Mouse (Mus musculus): ENCODE data around the gene Crabp1. TPM values are rescaled to one million over a fixed set of nuclear protein-coding genes. Genes with fewer than 3 reads are reported as not detected.

Gene Crabp1
- not detected in 2 replicates for polyA plus RNA-seq (2012; ENCODE audit: insufficient read depth, insufficient read length, missing spikeins)

GRCm38 (mm10) chr9:54764561-54765217 lies at the start of gene Crabp1:
Gene Crabp1 (plus strand): TSS chr9:54764748.
- Histone ChIP-seq H3K4me1 (ENCODE audit: control insufficient read depth, insufficient read depth, insufficient read length, low read length) (no peaks in the 10 kb centered on the region), H3K27ac (replicated peaks; ENCODE audit: low read depth, low read length) (no peak within 1 kb of the TSS), H3K4me3 (ENCODE audit: insufficient read depth, low read depth, low read length) (peak within 1 kb of the TSS; percentile 20; the same call in 1 of the 2 replicates)

- no peak overlapping the region for H3K27ac ChIP-seq (replicated peaks; ENCODE audit: low read depth, low read length)
- H3K4me3 ChIP-seq (ENCODE audit: insufficient read depth, low read depth, low read length), result no peak overlapping the region
- H3K4me1 ChIP-seq (ENCODE audit: control insufficient read depth, insufficient read depth, insufficient read length, low read length), result no peaks in the 10 kb centered on the region
Observed at GRCm38 (mm10) chr9:54715776-54716175, 48.8 kb upstream of the Crabp1 start.

- Histone ChIP-seq H3K4me3 (ENCODE audit: insufficient read depth, low read depth, low read length) (no peak overlapping the region), H3K27ac (replicated peaks; ENCODE audit: low read depth, low read length) (no peak overlapping the region), H3K4me1 (ENCODE audit: control insufficient read depth, insufficient read depth, insufficient read length, low read length) (no peaks in the 10 kb centered on the region)
Observed at GRCm38 (mm10) chr9:54717527-54717926, 47.0 kb upstream of the Crabp1 start.

GRCm38 (mm10) chr9:54722156-54722555 lies 42.4 kb upstream of the Crabp1 start:
- Histone ChIP-seq H3K4me1 (ENCODE audit: control insufficient read depth, insufficient read depth, insufficient read length, low read length) (no peaks in the 10 kb centered on the region), H3K4me3 (ENCODE audit: insufficient read depth, low read depth, low read length) (no peak overlapping the region), H3K27ac (replicated peaks; ENCODE audit: low read depth, low read length) (no peak overlapping the region)

- H3K27ac ChIP-seq (replicated peaks; ENCODE audit: low read depth, low read length), result no peak overlapping the region
- no peaks in the 10 kb centered on the region for H3K4me1 ChIP-seq (ENCODE audit: control insufficient read depth, insufficient read depth, insufficient read length, low read length)
Observed at GRCm38 (mm10) chr9:54722596-54722995, 42.0 kb upstream of the Crabp1 start.

GRCm38 (mm10) chr9:54726315-54726714 lies 38.2 kb upstream of the Crabp1 start:
- H3K4me1 ChIP-seq (ENCODE audit: control insufficient read depth, insufficient read depth, insufficient read length, low read length), result no peaks in the 10 kb centered on the region
- no peak overlapping the region for H3K4me3 ChIP-seq (ENCODE audit: insufficient read depth, low read depth, low read length)
- no peak overlapping the region for H3K27ac ChIP-seq (replicated peaks; ENCODE audit: low read depth, low read length)

More at GRCm38 (mm10) chr9:54722596-54722995, 42.0 kb upstream of the Crabp1 start:
- H3K4me3 ChIP-seq (ENCODE audit: insufficient read depth, low read depth, low read length), result no peak overlapping the region

GRCm38 (mm10) chr9:54732122-54732521 lies 32.4 kb upstream of the Crabp1 start:
- Histone ChIP-seq H3K4me3 (ENCODE audit: insufficient read depth, low read depth, low read length) (no peak overlapping the region), H3K27ac (replicated peaks; ENCODE audit: low read depth, low read length) (no peak overlapping the region), H3K4me1 (ENCODE audit: control insufficient read depth, insufficient read depth, insufficient read length, low read length) (0 out of 2 replicates have a peak, but pooled peaks cover 2% of the 10 kb centered on the region)

- Histone ChIP-seq H3K4me3 (ENCODE audit: insufficient read depth, low read depth, low read length) (peak within 1 kb of the TSS; percentile 80), H3K27ac (replicated peaks; ENCODE audit: low read depth, low read length) (peak within 1 kb of the TSS; percentile 21; the same call in 1 of the 2 replicates), H3K4me1 (ENCODE audit: control insufficient read depth, insufficient read depth, insufficient read length, low read length) (0 out of 2 replicates have a peak, but pooled peaks cover 2% of the 10 kb centered on the region)
Observed at GRCm38 (mm10) chr9:54733921-54734638, 30.5 kb upstream of the Crabp1 start, which contains the start of gene Wdr61. Gene Wdr61 (minus strand): TSS chr9:54734519.

GRCm38 (mm10) chr9:54734639-54735252 lies 29.8 kb upstream of the Crabp1 start:
- Histone ChIP-seq H3K4me1 (ENCODE audit: control insufficient read depth, insufficient read depth, insufficient read length, low read length) (0 out of 2 replicates have a peak, but pooled peaks cover 2% of the 10 kb centered on the region), H3K27ac (replicated peaks; ENCODE audit: low read depth, low read length) (no peak overlapping the region), H3K4me3 (ENCODE audit: insufficient read depth, low read depth, low read length) (peak overlapping the region; percentile 26)

GRCm38 (mm10) chr9:54736284-54736701 lies 28.3 kb upstream of the Crabp1 start:
- 0 out of 2 replicates have a peak, but pooled peaks cover 2% of the 10 kb centered on the region for H3K4me1 ChIP-seq (ENCODE audit: control insufficient read depth, insufficient read depth, insufficient read length, low read length)
- peak overlapping the region; percentile 8; the same call in 1 of the 2 replicates for H3K4me3 ChIP-seq (ENCODE audit: insufficient read depth, low read depth, low read length)
- H3K27ac ChIP-seq (replicated peaks; ENCODE audit: low read depth, low read length), result no peak overlapping the region

- Histone ChIP-seq H3K27ac (replicated peaks; ENCODE audit: low read depth, low read length) (no peak overlapping the region), H3K4me1 (ENCODE audit: control insufficient read depth, insufficient read depth, insufficient read length, low read length) (0 out of 2 replicates have a peak, but pooled peaks cover 2% of the 10 kb centered on the region), H3K4me3 (ENCODE audit: insufficient read depth, low read depth, low read length) (no peak overlapping the region)
Observed at GRCm38 (mm10) chr9:54738376-54738775, 26.2 kb upstream of the Crabp1 start.

GRCm38 (mm10) chr9:54743891-54744290 lies 20.7 kb upstream of the Crabp1 start:
- Histone ChIP-seq H3K4me1 (ENCODE audit: control insufficient read depth, insufficient read depth, insufficient read length, low read length) (no peaks in the 10 kb centered on the region), H3K4me3 (ENCODE audit: insufficient read depth, low read depth, low read length) (no peak overlapping the region), H3K27ac (replicated peaks; ENCODE audit: low read depth, low read length) (no peak overlapping the region)

- no peaks in the 10 kb centered on the region for H3K4me1 ChIP-seq (ENCODE audit: control insufficient read depth, insufficient read depth, insufficient read length, low read length)
- no peak overlapping the region for H3K4me3 ChIP-seq (ENCODE audit: insufficient read depth, low read depth, low read length)
- no peak overlapping the region for H3K27ac ChIP-seq (replicated peaks; ENCODE audit: low read depth, low read length)
Observed at GRCm38 (mm10) chr9:54745740-54746370, 18.7 kb upstream of the Crabp1 start.

GRCm38 (mm10) chr9:54750215-54750981 lies 14.2 kb upstream of the Crabp1 start:
- Histone ChIP-seq H3K4me1 (ENCODE audit: control insufficient read depth, insufficient read depth, insufficient read length, low read length) (no peaks in the 10 kb centered on the region), H3K27ac (replicated peaks; ENCODE audit: low read depth, low read length) (no peak overlapping the region), H3K4me3 (ENCODE audit: insufficient read depth, low read depth, low read length) (no peak overlapping the region)
